Mouse (Mus musculus) limb, embryonic 15.5 days (tissue): Measurements from ENCODE around the gene Ndufs1. TPM values are rescaled to one million over a fixed set of nuclear protein-coding genes. Genes with fewer than 3 reads are reported as not detected.

Experiments
- ATAC-seq: fragments of 200-750 bp; cut with Nextera tagmentation; 2 replicates; pipeline ENCODE4 v1.8.0; 2017; ENCODE audit warnings: low read depth, moderate TSS enrichment; ENCODE audit not compliant: insufficient number of reproducible peaks, low FRiP score, low TSS enrichment
- H3K27ac ChIP-seq: fragments of 300-500 bp; sonication (generic); 2 replicates; pipeline ENCODE4 v1.5.1; 2015; ENCODE audit warnings: moderate library complexity, mild to moderate bottlenecking, inconsistent platforms
- H3K27me3 ChIP-seq: fragments of 300-500 bp; sonication (generic); 2 replicates; pipeline ENCODE4 v1.6.1; 2015; ENCODE audit warnings: inconsistent platforms
- H3K36me3 ChIP-seq: fragments of 300-500 bp; sonication (generic); 2 replicates; pipeline ENCODE4 v1.6.1; 2015; ENCODE audit warnings: inconsistent platforms
- H3K4me1 ChIP-seq: fragments of 300-500 bp; sonication (generic); 2 replicates; pipeline ENCODE4 v1.6.1; 2015; ENCODE audit warnings: inconsistent platforms
- H3K4me2 ChIP-seq: fragments of 300-500 bp; sonication (generic); 2 replicates; pipeline ENCODE4 v1.6.1; 2015; ENCODE audit warnings: mild to moderate bottlenecking, inconsistent platforms
- H3K4me3 ChIP-seq: fragments of 300-500 bp; sonication (generic); 2 replicates; pipeline ENCODE4 v1.5.1; 2015; ENCODE audit warnings: mild to moderate bottlenecking, inconsistent platforms
- H3K9ac ChIP-seq: fragments of 300-500 bp; sonication (generic); 2 replicates; pipeline ENCODE4 v1.6.1; 2015; ENCODE audit warnings: inconsistent platforms
- H3K9me3 ChIP-seq: fragments of 300-500 bp; sonication (generic); 2 replicates; pipeline ENCODE4 v1.6.1; 2016; ENCODE audit warnings: inconsistent platforms
- WGBS: fragments of 180-500 bp; shearing (Covaris S2); methylation state at CpG from one replicate; pipeline ENCODE4 v1.1.7; 2015; 5-methylcytosine and 5-hydroxymethylcytosine counted together
- polyA plus RNA-seq: library from polyadenylated mRNA; unstranded; fragments of >200 nt; fragmentation: Nextera tagmentation; extraction: Ambion mirVana; gene quantifications from 2 replicates; pipeline ENCODE4 v1.2.1, GENCODE M21; 2015

Ndufs1 gene
- polyA plus RNA-seq, 1 experiment from 2014 or later, result 112 TPM

GRCm38 (mm10) chr1:63131766-63132165 is 44.9 kb downstream of the Ndufs1 start:
- no peak for ATAC-seq
- H3K36me3 ChIP-seq, result 0 out of 2 replicates have a peak, but pooled peaks cover 5% of the 10 kb centered on the region

GRCm38 (mm10) chr1:63130883-63131282 is 45.8 kb downstream of the Ndufs1 start:
- Histone ChIP-seq H3K9me3 (no peaks in the 10 kb centered on the region), H3K4me2 (no peak overlapping the region), H3K4me1 (peaks cover 10% of the 10 kb centered on the region; the same call in 1 of the 2 replicates), H3K27ac (no peak overlapping the region), H3K9ac (no peak overlapping the region), H3K4me3 (no peak overlapping the region), H3K36me3 (peaks cover 9% of the 10 kb centered on the region; the same call in 1 of the 2 replicates), H3K27me3 (no peaks in the 10 kb centered on the region)
- 90% methylated on average over 2 of the region's 2 CpGs for WGBS
- no peak for ATAC-seq

More at GRCm38 (mm10) chr1:63131766-63132165, 44.9 kb downstream of the Ndufs1 start:
- H3K4me1 ChIP-seq, result peaks cover 10% of the 10 kb centered on the region; the same call in 1 of the 2 replicates
- 84% methylated on average over 11 of the region's 11 CpGs for WGBS
- no peak overlapping the region for H3K9ac ChIP-seq
- H3K27ac ChIP-seq, result no peak overlapping the region
- H3K4me2 ChIP-seq, result no peak overlapping the region
- H3K27me3 ChIP-seq, result no peaks in the 10 kb centered on the region
- no peaks in the 10 kb centered on the region for H3K9me3 ChIP-seq
- H3K4me3 ChIP-seq, result no peak overlapping the region

- peaks cover 10% of the 10 kb centered on the region; the same call in 1 of the 2 replicates for H3K4me1 ChIP-seq
- 17% methylated on average over 18 of the region's 18 CpGs for WGBS
- H3K4me2 ChIP-seq, result peak overlapping the region; percentile 46
- no peaks in the 10 kb centered on the region for H3K27me3 ChIP-seq
- peak overlapping the region; percentile 43; the same call in 1 of the 2 replicates for H3K27ac ChIP-seq
- ATAC-seq, result no peak; the same call in 1 of the 2 replicates
- peak overlapping the region; percentile 23 for H3K4me3 ChIP-seq
- peaks cover 17% of the 10 kb centered on the region for H3K36me3 ChIP-seq
- no peak overlapping the region for H3K9ac ChIP-seq
- H3K9me3 ChIP-seq, result no peaks in the 10 kb centered on the region
Observed at GRCm38 (mm10) chr1:63129857-63130690, 46.6 kb downstream of the Ndufs1 start.

GRCm38 (mm10) chr1:63129273-63129672 is 47.4 kb downstream of the Ndufs1 start:
- H3K4me2 ChIP-seq, result no peak overlapping the region
- no peak for ATAC-seq
- peaks cover 10% of the 10 kb centered on the region; the same call in 1 of the 2 replicates for H3K4me1 ChIP-seq
- peaks cover 22% of the 10 kb centered on the region for H3K36me3 ChIP-seq
- 32% methylated on average over 3 of the region's 3 CpGs for WGBS
- H3K9ac ChIP-seq, result no peak overlapping the region
- H3K27ac ChIP-seq, result no peak overlapping the region
- no peaks in the 10 kb centered on the region for H3K27me3 ChIP-seq
- H3K4me3 ChIP-seq, result no peak overlapping the region
- H3K9me3 ChIP-seq, result no peaks in the 10 kb centered on the region

- no peak for ATAC-seq
- H3K27ac ChIP-seq, result no peak overlapping the region
- no peak overlapping the region for H3K9ac ChIP-seq
- H3K4me2 ChIP-seq, result no peak overlapping the region
- 85% methylated on average over 3 of the region's 3 CpGs for WGBS
- H3K36me3 ChIP-seq, result peaks cover 48% of the 10 kb centered on the region
- no peaks in the 10 kb centered on the region for H3K27me3 ChIP-seq
- no peak overlapping the region for H3K4me3 ChIP-seq
- H3K9me3 ChIP-seq, result no peaks in the 10 kb centered on the region
- peaks cover 10% of the 10 kb centered on the region; the same call in 1 of the 2 replicates for H3K4me1 ChIP-seq
Observed at GRCm38 (mm10) chr1:63126206-63126605, 50.4 kb downstream of the Ndufs1 start.

- Histone ChIP-seq H3K9ac (no peak overlapping the region), H3K4me2 (no peak overlapping the region), H3K36me3 (peaks cover 67% of the 10 kb centered on the region), H3K4me1 (peaks cover under 1% of the 10 kb centered on the region; the same call in 1 of the 2 replicates), H3K9me3 (no peaks in the 10 kb centered on the region), H3K27me3 (no peaks in the 10 kb centered on the region), H3K4me3 (no peak overlapping the region), H3K27ac (no peak overlapping the region)
- 87% methylated on average over 6 of the region's 6 CpGs for WGBS
- no peak for ATAC-seq
Observed at GRCm38 (mm10) chr1:63123823-63124450, 52.7 kb downstream of the Ndufs1 start.

- ATAC-seq, result no peak
- Histone ChIP-seq H3K4me1 (no peaks in the 10 kb centered on the region), H3K4me2 (no peak overlapping the region), H3K36me3 (peaks cover 73% of the 10 kb centered on the region), H3K27me3 (no peaks in the 10 kb centered on the region), H3K4me3 (no peak overlapping the region), H3K9me3 (no peaks in the 10 kb centered on the region), H3K27ac (no peak overlapping the region), H3K9ac (no peak overlapping the region)
- WGBS, result 87% methylated on average over 6 of the region's 6 CpGs
Observed at GRCm38 (mm10) chr1:63122005-63122404, 54.6 kb downstream of the Ndufs1 start.

- H3K27ac ChIP-seq, result no peak overlapping the region
- no peak overlapping the region for H3K9ac ChIP-seq
- H3K36me3 ChIP-seq, result peaks cover 64% of the 10 kb centered on the region
- H3K27me3 ChIP-seq, result no peaks in the 10 kb centered on the region
- peaks cover 5% of the 10 kb centered on the region; the same call in 1 of the 2 replicates for H3K4me1 ChIP-seq
- H3K4me3 ChIP-seq, result no peak overlapping the region
- ATAC-seq, result no peak
- no peaks in the 10 kb centered on the region for H3K9me3 ChIP-seq
- WGBS, result 87% methylated on average over 2 of the region's 2 CpGs
- H3K4me2 ChIP-seq, result no peak overlapping the region
Observed at GRCm38 (mm10) chr1:63120382-63120781, 56.3 kb downstream of the Ndufs1 start.

- H3K9me3 ChIP-seq, result no peaks in the 10 kb centered on the region
- no peak overlapping the region for H3K27ac ChIP-seq
- no peak overlapping the region for H3K9ac ChIP-seq
- H3K4me1 ChIP-seq, result peaks cover 5% of the 10 kb centered on the region; the same call in 1 of the 2 replicates
- no peak overlapping the region for H3K4me2 ChIP-seq
- no peak overlapping the region for H3K4me3 ChIP-seq
- WGBS, result 88% methylated on average over 4 of the region's 4 CpGs
- ATAC-seq, result no peak
- no peaks in the 10 kb centered on the region for H3K27me3 ChIP-seq
- peaks cover 59% of the 10 kb centered on the region for H3K36me3 ChIP-seq
Observed at GRCm38 (mm10) chr1:63119675-63120074, 57.0 kb downstream of the Ndufs1 start.

GRCm38 (mm10) chr1:63115540-63115939 is 61.1 kb downstream of the Ndufs1 start:
- ATAC-seq, result no peak
- WGBS, result 26% methylated on average over 3 of the region's 3 CpGs
- H3K27ac ChIP-seq, result peak overlapping the region; percentile 100

GRCm38 (mm10) chr1:63115096-63115495 is 61.5 kb downstream of the Ndufs1 start:
- ATAC-seq, result no peak
- peaks cover 21% of the 10 kb centered on the region for H3K4me1 ChIP-seq
- H3K9ac ChIP-seq, result peak overlapping the region; percentile 99
- H3K27ac ChIP-seq, result peak overlapping the region; percentile 100
- H3K9me3 ChIP-seq, result no peaks in the 10 kb centered on the region
- peak overlapping the region; percentile 74 for H3K4me2 ChIP-seq
- WGBS, result 17% methylated on average over 4 of the region's 4 CpGs
- H3K27me3 ChIP-seq, result no peaks in the 10 kb centered on the region
- H3K4me3 ChIP-seq, result peak overlapping the region; percentile 83
- peaks cover 19% of the 10 kb centered on the region for H3K36me3 ChIP-seq

More at GRCm38 (mm10) chr1:63115540-63115939, 61.1 kb downstream of the Ndufs1 start:
- Histone ChIP-seq H3K36me3 (peaks cover 24% of the 10 kb centered on the region), H3K9me3 (no peaks in the 10 kb centered on the region), H3K4me3 (peak overlapping the region; percentile 83), H3K4me1 (peaks cover 16% of the 10 kb centered on the region), H3K4me2 (peak overlapping the region; percentile 74), H3K27me3 (no peaks in the 10 kb centered on the region), H3K9ac (0 out of 2 replicates have a peak overlapping the region, but pooled peaks have one; percentile 99)
